Comparison of ENCODE assay signal across 15 mouse cellular contexts in the genomic region with DNA sequence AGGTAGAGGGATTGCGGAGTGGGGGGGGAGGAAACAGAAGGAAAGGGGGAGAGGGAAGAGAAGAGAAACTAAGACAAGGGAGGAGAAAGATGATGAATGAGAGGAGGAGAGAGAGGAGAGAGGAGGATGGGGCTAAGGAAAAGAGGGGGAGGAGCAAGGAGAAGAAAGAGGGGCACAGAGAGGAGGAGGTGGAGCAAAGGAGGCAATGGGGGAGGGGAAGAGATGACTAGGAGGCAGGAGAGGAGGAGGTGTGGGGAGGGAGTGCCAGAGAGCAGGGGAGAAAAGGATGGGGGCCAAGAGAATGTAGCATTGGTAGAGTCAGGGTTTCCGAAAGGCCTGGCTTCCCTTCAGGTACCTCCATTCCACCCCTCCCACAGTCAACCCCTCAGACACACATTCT.
DNase-seq lines count a peak whose midpoint lies in the region; ATAC-seq lines count a peak whose summit lies in the region.
"Had no signal": no experiment of that assay in that cellular context is flagged by ENCODE, and none has a peak within 500 bp of the region (broad histone marks: within the 10 kb centered on the region; RNA-seq: fewer than 3 reads in every experiment).

No protein-coding gene starts in this region.

- peaks cover 9% of the 10 kb centered on the region; the same call in 1 of the 2 replicates for H3K27me3 ChIP-seq in forebrain, embryonic 12.5 days
- H3K27me3 ChIP-seq in forebrain, embryonic 16.5 days (replicated peaks; ENCODE audit: control insufficient read depth, insufficient read depth, low read length): no peaks in the 10 kb centered on the region
- H3K27me3 ChIP-seq in neural tube, embryonic 12.5 days (replicated peaks): no peaks in the 10 kb centered on the region; the same call in 1 of the 2 replicates
- H3K27me3 ChIP-seq in midbrain, embryonic 11.5 days (ENCODE audit: control insufficient read depth, insufficient read depth, low read length): no peaks in the 10 kb centered on the region
- H3K27me3 ChIP-seq: intestine, embryonic 15.5 days had no signal

- H3K9ac ChIP-seq in forebrain, embryonic 12.5 days: no peak overlapping the region
- H3K9ac ChIP-seq in forebrain, embryonic 16.5 days (replicated peaks; ENCODE audit: low read depth, low read length): no peak overlapping the region
- no peak overlapping the region for H3K9ac ChIP-seq in neural tube, embryonic 12.5 days
- no peak overlapping the region for H3K9ac ChIP-seq in midbrain, embryonic 11.5 days (ENCODE audit: low read length)
- H3K9ac ChIP-seq: intestine, embryonic 15.5 days; liver, embryonic 14.5 days had no signal

- H3K9me3 ChIP-seq in forebrain, embryonic 12.5 days: no peaks in the 10 kb centered on the region
- H3K9me3 ChIP-seq in forebrain, embryonic 16.5 days (ENCODE audit: control insufficient read depth, low read length): no peaks in the 10 kb centered on the region
- no peaks in the 10 kb centered on the region for H3K9me3 ChIP-seq in neural tube, embryonic 12.5 days
- H3K9me3 ChIP-seq in midbrain, embryonic 11.5 days (ENCODE audit: control insufficient read depth, low read length): no peaks in the 10 kb centered on the region
- H3K9me3 ChIP-seq: intestine, embryonic 15.5 days had no signal

- peaks cover 26% of the 10 kb centered on the region for H3K4me1 ChIP-seq in forebrain, embryonic 12.5 days
- peaks cover 16% of the 10 kb centered on the region for H3K4me1 ChIP-seq in forebrain, embryonic 16.5 days (replicated peaks; ENCODE audit: control insufficient read depth, insufficient read depth, low read length)
- H3K4me1 ChIP-seq in neural tube, embryonic 12.5 days: peaks cover 25% of the 10 kb centered on the region
- H3K4me1 ChIP-seq in midbrain, embryonic 11.5 days (ENCODE audit: control insufficient read depth, insufficient read depth, low read length): peaks cover 11% of the 10 kb centered on the region; the same call in 1 of the 2 replicates

- no peak for ATAC-seq in forebrain, embryonic 12.5 days (ENCODE audit: low FRiP score)
- ATAC-seq in forebrain, embryonic 16.5 days: no peak
- ATAC-seq in neural tube, embryonic 12.5 days (ENCODE audit: low FRiP score, low read depth): peak; percentile 48; the same call in 1 of the 2 replicates
- peak; percentile 50; the same call in 1 of the 2 replicates for ATAC-seq in midbrain, embryonic 11.5 days (ENCODE audit: low FRiP score)
- ATAC-seq: intestine, embryonic 15.5 days had no signal

- no peaks in the 10 kb centered on the region for H3K36me3 ChIP-seq in forebrain, embryonic 12.5 days (replicated peaks)
- H3K36me3 ChIP-seq in forebrain, embryonic 16.5 days (ENCODE audit: control insufficient read depth, insufficient read depth): no peaks in the 10 kb centered on the region
- H3K36me3 ChIP-seq in neural tube, embryonic 12.5 days: no peaks in the 10 kb centered on the region
- H3K36me3 ChIP-seq in midbrain, embryonic 11.5 days (ENCODE audit: control insufficient read depth, insufficient read depth, low read length): no peaks in the 10 kb centered on the region
- H3K36me3 ChIP-seq: intestine, embryonic 15.5 days had no signal

- peak overlapping the region; percentile 10; the same call in 1 of the 2 replicates for H3K4me2 ChIP-seq in forebrain, embryonic 12.5 days
- no peak overlapping the region for H3K4me2 ChIP-seq in forebrain, embryonic 16.5 days (ENCODE audit: low read length)
- H3K4me2 ChIP-seq in neural tube, embryonic 12.5 days (replicated peaks): peak overlapping the region; percentile 27
- H3K4me2 ChIP-seq in midbrain, embryonic 11.5 days: no peak overlapping the region

- DNase-seq in neural tube, embryonic 10.5 days (ENCODE audit: extremely low spot score, low spot score): no peak
- DNase-seq in midbrain, embryonic 11.5 days (ENCODE audit: low spot score, missing footprints): no peak
- peak; percentile 32 for DNase-seq in retina, postnatal 1 day
- DNase-seq in kidney, postnatal 25 days: no peak
- no peak for DNase-seq in thymus, postnatal 4 days
- DNase-seq: B cell, adult 2 months; cerebellum, adult 18-20 months; kidney, postnatal 14 days; lung, postnatal 4 days; spleen, adult 18-20 months had no signal

- no peak overlapping the region for H3K4me3 ChIP-seq in forebrain, embryonic 12.5 days (replicated peaks)
- no peak overlapping the region for H3K4me3 ChIP-seq in forebrain, embryonic 16.5 days (replicated peaks; ENCODE audit: low read length)
- H3K4me3 ChIP-seq in neural tube, embryonic 12.5 days: no peak overlapping the region
- H3K4me3 ChIP-seq in midbrain, embryonic 11.5 days (ENCODE audit: low read depth, low read length): no peak overlapping the region
- H3K4me3 ChIP-seq: intestine, embryonic 15.5 days had no signal

- 49% methylated on average over 2 of the region's 2 CpGs for WGBS in forebrain, embryonic 12.5 days
- 51% methylated on average over 2 of the region's 2 CpGs for WGBS in forebrain, embryonic 16.5 days
- 56% methylated on average over 2 of the region's 2 CpGs for WGBS in neural tube, embryonic 12.5 days
- WGBS in midbrain, embryonic 11.5 days: 35% methylated on average over 2 of the region's 2 CpGs

- H3K27ac ChIP-seq in forebrain, embryonic 12.5 days: no peak overlapping the region
- H3K27ac ChIP-seq in forebrain, embryonic 16.5 days (ENCODE audit: low read length): no peak overlapping the region
- H3K27ac ChIP-seq in neural tube, embryonic 12.5 days: peak overlapping the region; percentile 20; the same call in 1 of the 2 replicates
- H3K27ac ChIP-seq in midbrain, embryonic 11.5 days (ENCODE audit: low read depth, low read length): no peak overlapping the region; the same call in 1 of the 2 replicates
- H3K27ac ChIP-seq: liver, embryonic 14.5 days had no signal

Comparison
In these comparisons a context has a peak if more than half of its experiments do, and no peak if none do; other contexts are left out.
1. H3K4me2 ChIP-seq: peak in forebrain, embryonic 12.5 days (single experiment) and neural tube, embryonic 12.5 days (single experiment); none in forebrain, embryonic 16.5 days (single experiment) and midbrain, embryonic 11.5 days (single experiment).
2. ATAC-seq: peak in neural tube, embryonic 12.5 days (single experiment) and midbrain, embryonic 11.5 days (single experiment); none in forebrain, embryonic 12.5 days (single experiment) and forebrain, embryonic 16.5 days (single experiment).